Mouse (Mus musculus) kidney, postnatal 10 days (tissue): ENCODE results near the gene B3glct.
A peak's percentile ranks its signal among the peaks of the same experiment; 100 is the strongest.

Experiments used
- DNase-seq: peaks from one replicate; pipeline ENCODE4 v3.0.0; 2021; ENCODE audit warnings: mixed read lengths

B3glct gene

DNA sequence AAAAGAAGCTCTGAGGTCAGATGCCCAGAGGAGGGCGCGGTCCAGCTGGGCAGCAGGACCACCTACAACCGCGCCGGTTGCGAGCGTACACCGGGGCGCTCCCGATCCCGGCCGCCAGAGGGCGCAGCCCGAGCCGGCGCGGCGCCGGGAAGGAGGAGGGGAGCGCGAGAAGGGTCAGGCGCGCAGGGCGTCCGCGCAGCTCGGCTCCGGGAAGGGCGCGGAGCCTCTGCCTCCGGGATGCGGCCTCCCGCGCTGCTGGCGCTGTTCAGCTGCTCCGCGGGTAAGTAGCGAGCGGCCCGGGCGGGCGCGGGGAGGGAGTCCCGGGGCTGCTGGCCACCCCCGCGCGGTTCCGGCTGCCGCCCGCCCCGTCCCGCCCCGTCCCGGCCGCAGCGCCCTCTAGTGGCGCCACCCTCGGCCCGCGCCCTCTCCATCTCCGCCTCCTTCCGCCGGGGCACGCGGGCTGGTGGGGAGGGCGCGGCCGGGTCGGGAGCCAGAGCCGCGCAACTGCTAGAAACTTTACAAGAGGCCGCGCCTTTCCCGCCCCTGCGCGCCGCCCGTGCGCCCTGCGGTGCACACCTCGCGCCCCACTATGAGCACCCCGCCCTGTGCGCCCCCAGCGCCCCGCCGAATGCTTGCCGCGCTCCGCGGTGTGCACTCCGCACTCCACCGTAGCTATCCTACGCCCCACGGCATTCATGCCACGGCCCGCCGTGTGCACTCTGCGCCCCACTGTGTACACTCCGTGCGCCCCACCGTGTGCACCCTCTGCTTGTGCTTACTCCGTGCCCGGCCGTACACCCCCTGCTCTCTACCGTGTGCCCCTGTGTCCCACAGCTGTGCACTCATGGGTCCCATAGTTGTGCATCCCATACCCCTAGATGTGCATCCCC is at the start of gene B3glct:
TSS of gene B3glct (plus strand) at position 131 of the 890 bp plus-strand sequence.
- peak; percentile 91 for DNase-seq

DNA sequence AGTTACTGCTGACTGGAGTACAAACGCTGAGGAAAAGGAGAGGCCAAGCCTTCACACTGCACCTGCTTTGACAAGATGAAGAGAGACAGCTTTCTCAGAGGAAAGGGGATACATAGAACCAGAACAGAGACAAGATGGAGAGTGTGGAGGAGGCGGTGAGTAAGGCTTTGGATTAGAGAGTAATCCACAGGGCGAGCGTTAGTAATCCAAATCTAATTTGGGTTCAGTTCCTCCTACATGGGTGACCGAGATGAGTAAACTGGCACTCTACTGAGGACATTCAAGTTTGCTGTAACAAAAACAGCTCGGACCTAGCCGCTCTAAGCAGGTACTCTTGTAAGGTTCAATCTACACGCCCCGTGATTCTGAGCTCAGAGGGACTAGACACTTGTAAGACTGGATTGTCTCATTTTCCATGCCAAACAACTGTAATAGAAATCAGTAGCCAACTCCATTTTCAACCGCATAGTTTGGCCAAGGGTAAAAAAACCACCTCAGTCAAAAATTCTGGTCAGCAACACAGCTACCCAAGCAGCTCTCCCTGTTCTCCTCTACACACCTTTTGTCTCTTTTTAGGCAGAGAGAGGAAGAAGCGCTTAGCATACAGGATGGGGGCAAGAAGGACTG is 43.5 kb upstream of the B3glct start:
- DNase-seq = no peak

DNA sequence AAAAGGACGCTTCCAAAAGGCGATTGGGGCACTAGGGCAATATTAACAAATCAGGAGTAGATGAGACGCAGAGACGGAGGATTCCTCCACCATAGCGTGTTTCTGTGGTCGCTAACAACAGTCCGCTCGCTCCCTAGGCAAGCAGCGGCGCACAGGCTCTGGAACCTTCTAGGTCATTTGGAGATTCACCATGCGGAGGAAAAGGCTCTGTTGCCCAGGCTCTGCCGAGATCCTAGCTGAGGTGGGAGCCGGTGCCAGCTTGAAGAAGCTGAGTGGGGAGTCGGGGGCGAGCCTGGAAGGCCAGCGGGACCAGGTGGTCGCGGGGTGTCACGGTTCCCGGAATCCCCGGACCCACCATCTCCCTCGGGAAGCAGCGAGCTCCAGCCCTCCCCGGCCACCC is 42.5 kb upstream of the B3glct start:
- DNase-seq = no peak

DNA sequence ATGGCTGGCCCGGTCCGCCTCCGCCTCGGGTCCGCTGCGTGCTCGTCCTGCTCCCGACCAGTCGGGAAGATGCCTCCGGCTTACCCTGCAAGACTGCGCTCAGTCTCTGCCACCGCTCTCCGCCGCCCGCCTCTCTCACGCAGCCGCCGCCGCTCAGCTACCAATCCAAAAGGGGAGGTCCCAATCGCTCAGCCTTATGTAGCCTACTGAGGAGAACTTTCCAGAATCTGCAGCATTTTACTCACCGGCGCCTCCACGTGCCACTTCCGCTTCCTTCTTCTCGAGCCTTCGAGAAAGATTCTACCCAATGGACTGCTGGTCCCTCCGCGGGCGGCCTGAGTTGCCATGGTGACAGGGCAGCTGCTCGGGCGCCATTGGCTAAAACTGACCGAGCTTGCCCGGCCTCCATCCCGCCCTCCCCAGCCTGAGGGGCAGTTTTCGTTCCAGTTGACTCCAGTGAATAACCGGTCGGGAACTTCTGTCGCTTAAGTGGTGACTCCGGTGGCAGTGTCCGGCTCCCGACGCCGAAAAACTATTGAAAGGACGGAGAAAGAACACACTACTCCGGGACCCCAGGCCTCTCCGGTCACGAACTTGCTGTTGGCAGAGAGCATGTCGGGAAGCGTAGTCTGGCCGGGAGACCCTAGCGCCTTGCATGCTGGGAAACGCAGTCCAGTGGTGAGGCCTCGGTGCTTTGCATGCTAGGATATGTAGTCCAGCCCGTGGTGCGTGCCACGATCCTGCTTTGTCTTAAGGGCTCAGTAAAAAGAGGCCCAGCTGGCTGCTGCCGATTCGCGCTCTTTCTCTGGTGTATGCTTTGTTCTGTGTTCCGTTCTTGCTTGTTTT is 41.7 kb upstream of the B3glct start, which contains the start of gene Hsph1:
TSS of gene Hsph1 (minus strand) at position 302 of the 846 bp plus-strand sequence.
- DNase-seq = peak; percentile 98

DNA sequence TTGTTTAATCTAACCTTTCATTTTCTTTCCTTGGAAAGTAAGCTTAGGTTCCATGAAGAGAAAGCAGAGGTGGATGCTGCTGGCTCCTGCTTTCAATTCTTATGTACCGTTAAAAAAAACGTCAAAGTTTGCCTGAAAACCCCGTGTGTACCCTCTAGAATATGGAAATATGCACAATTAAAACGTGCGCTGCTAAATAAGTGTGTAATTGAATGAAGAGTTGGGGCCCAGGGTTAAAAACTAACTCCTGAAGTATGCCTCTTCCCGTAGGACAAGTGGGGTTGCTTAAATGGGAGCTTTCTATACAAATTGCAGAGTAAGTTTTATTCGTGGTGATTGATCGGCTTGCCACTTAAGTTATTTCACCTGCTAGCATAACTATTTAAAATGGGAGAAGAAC is 40.7 kb upstream of the B3glct start:
- no peak for DNase-seq

DNA sequence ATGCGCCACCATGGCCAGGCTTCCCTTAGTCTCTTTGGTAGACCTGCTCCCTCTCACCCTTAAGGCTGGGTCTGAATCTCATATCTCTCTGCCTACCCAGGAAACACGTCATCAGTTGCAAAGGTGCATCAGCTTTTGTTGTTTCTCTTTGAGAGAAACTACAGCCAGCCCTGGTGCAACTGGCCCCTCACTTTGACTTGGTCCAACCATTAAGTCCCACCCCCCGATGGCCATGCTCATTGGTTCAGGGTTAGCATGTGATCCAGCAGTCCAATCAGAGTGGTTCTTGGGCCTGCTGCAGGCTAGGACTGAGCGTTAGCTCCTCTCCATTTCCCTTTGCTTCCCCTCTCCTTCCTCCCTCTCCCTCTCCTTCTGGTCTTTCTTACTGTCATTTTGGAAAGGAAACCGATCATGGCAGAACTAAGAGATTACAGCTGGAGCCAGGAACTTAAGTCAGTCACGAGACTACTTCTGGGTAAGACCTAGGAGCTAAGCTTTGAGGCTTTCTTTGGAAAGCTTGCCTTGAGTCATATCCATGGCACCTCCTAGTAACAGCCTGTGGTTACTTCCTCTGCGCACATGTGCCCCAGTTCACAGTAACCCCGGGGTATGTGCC is 36.6 kb upstream of the B3glct start:
- DNase-seq = no peak

DNA sequence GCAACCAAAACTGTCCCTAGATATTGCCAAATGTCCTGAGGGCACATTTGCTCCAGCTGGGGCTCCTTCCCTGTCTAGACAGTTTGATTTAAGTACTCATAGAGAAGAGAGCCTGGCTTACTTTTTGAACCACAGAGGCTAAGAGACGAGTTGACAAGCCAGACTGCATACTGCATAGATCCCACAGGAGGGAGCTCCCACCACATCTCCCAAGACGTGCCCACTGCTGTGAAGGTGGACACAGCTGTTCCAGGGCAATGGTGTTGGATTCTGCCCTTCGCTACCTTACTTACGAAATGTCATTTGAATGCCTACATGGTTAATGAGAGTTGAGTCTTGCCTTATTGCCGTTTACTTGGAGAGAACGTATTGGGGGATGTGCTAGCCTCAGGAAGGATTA is 35.7 kb upstream of the B3glct start:
- peak; percentile 30 for DNase-seq

DNA sequence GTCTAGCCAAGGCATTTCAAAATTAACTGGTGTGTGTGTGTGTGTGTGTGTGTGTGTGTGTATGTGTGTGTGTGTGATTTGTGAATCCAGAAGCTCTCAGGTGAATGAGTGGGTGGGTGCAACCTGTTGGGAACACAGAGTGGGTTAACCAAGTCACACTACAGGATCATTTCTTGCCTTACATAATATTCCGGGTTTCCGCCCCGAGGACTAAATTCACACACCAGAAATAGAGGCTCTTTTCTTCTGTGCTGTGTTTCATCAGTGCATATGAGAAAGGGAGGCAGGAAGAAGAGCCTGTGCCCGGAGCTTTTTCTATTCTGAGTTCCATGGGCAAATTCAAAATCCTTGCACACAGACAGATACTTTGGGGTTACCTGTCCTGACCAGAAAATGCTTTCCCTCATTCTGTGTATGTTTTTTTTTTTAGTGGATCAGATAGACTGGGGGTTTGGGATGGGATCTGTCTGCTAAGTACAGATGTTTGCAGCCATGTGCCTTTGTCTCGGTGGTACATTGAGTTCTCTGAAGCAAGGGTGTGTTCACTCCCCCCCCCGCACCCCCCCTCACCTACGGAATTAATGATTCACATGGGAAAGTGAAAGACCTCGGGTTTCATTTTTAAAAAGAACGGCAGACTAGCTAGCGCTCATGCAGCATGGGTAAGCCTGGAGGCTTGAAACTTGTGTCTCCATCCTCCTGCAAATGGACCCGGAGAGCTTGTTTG is 35.1 kb upstream of the B3glct start:
- DNase-seq = no peak

DNA sequence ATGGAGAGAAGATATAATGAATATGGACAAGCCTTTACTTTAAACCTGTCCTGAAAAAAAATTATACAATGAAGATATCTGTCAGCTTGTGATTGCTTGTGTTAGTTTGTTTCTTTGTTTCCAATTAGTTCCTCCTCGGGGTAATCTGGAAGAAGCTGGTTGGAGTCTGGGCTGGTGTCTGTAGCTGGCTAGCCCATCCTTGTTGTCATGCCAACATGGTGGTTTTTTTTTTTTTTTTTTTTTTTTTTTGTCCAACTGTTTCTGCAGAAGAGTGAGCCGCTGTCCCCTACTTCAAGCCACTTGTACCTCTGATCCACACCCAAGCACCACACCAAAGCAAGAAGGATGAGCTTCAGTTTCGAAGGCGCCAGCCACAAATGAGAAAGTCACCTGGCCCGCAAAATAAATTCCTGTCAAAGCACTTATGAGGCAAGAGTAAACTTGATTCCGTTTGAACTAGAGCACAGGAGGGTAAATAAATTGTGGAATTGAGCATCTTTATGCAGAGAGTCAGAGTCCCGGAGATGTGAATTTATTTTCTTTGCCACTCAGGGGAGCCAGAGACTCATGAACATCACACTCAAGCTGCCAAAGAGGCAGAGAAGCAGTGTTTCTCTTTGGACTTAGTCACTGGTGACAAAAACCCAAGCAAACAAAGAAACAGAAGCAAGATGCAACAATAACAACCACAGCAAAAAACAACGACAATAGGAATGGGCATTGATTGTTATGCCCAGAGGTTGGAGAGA is 30.5 kb upstream of the B3glct start:
- DNase-seq = no peak

DNA sequence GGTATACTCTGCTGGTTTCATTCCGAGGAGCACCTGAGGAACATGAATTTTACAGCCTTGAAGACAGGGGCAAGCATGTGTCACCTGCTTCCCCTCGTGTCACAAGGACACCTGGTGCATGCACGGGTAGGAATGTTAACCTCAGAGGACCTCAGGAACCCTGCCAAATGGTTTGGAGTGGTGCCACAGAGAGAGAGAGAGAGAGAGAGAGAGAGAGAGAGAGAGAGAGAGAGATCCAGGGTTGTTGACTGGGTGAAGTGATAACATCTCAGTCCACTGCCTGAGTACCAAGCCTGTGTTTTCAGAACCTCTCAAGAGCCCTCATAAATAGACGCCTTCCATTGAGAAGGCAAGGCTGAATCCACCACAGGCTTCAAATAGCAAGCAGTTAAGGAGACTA is 29.8 kb upstream of the B3glct start:
- DNase-seq = no peak

DNA sequence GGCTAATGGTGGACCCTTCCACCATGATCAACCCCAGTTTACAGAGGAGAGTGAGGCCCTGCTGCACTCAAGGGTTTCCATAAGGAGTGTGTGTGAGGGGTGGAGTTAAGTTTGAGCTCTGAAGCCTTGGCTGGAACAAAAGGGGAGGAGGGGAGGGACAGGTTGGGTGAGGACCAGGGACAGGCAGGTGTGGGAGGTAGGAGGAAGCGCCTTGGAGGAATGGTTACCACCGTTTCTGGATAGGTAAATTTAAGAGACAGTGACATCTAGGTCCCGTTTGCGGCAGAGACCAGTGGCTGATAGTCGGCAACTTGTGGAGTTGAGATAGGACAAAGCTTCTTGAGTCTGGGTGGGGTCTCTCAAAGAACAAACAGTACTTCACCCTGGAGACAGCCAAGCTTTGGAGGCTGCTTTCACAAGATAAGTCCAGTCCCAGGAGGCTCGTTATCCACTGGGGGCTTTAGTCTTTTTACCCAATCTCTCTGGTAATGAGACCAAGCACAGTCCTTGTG is 29.1 kb upstream of the B3glct start:
- no peak for DNase-seq

DNA sequence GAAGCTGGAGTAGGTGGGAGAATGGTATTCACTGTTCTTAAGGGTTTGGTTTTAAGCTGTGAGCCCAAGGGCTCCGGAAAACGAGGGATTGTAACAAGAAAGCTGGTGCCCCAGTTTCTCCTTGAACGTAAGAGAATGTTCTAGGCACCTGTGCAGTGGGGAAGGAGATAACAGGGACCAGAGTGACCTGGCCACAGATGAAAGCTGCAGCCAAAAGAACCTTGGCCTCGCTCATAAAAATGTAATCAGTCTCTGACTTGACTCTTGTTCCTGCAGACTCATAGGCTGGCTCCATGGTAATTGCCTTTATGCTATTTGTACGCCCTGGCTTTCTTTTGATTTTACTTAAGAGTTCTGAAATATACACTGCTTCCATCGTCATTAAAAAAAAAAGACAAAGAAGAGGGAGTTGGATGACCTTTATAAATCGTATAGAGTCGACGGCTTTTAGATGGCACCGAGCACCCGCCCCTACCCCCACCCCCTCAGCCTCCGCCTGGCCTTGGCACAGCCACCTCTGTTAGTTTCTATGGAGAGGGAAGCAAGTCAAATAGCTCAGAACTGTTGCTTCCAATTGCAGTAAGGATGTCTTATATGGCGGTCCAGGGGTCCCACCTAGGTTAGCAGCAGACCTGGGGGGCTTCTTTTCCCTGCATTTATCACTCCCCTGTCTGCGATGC is 28.4 kb upstream of the B3glct start:
- no peak for DNase-seq

DNA sequence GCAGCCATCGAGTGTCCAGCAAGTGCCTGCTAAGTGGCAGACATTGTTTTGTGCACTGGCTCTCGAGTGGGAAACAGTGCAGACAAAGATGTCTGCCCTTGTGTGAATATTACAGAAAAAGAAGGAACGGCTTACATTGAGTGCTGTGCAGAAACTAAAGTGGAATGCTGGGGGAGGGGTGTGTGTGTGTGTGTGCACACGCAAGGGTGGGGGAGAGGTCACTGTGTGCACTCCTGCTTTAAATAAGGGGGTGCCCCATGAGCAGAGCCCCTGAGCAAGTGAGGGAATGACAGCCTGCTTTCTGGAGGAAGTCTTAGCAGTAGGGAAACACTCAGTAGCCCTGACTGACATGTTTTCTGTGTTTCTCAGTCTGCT is 27.9 kb upstream of the B3glct start:
- DNase-seq = no peak

DNA sequence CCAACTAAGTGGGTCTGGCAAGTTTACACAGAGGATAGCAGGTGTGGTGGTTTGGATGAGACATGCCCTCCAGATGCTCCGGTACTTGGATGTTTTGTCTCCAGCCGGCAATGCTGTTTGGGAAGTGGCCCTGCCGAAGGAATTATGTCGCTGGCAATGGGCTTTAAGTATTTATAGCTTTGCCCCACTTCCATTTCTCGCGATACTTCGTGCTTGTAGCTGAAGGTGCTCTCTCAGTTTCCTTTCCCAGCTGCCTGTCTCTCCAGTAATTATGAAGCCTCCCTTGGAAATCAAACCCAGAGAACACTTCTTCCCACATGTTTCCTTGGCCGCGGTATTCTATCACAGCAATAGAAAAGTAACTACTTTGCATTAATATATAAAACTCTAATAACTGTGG is 22.4 kb upstream of the B3glct start:
- no peak for DNase-seq

DNA sequence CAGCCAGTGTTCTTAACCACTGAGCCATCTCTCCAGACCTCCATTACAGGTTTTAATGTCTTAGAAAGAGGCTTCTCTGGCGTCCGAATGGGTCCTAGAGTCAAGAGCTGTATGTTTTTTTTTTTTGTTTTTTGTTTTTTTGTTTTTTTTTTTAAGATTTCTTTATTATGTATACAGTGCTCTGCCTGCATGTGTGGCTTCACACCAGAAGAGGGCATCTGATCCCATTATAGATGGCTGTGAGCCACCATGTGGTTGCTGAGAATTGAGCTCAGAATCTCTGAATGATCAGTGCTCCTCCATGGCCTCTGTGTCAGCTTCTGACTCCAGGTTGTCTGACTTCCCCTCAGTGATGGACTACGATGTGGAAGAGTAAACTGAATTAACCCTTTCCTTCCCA is 20.0 kb upstream of the B3glct start:
- DNase-seq = no peak

DNA sequence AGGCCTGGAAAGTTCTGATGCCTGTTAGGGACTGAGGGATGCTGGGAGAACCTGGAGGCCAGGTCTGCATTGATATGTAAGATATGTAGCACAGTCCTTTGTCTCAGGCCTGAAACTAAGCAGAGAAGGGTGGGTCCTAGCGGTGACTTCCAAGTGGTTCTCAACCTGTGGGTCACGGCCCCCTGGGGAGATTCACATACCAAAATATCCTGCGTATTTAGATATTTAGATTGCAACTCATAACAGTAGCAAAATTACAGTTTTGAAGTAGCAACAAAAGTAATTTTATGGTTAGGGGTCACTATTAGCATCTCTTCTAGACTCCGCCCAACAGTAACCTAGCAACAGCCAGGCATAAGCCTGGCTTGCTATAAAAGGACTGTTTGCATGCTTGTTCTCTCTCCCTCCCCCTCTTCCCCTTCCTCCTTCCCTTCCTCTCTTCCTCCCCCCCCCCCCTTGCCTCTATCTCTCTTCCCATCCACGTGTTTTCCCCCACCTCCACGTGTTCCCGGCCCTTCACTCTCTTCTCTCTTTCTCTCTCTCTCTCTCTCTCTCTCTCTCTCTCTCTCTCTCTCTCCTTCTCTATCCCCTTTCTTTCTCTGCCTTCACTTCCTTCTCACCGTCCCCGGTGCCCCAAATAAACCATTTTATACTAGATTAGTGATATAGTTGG is 19.2 kb upstream of the B3glct start:
- no peak for DNase-seq

DNA sequence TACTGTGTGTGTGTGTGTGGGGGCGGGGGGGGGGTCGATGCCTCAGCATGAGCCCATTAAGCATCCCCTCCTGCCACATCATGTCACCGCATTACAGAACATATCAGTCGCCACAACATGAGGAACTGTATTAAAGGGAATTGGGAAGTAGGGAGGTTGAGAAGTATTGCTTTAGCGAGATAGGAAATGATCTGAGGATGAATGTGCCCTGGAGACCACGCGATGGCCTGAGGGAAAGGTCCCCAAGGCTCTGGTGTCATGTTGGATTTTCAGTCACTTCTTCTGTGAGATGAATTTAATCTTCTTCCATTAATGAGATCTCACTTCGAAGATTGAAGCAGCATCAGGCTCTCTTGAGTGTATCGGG is 18.6 kb upstream of the B3glct start:
- no peak for DNase-seq

DNA sequence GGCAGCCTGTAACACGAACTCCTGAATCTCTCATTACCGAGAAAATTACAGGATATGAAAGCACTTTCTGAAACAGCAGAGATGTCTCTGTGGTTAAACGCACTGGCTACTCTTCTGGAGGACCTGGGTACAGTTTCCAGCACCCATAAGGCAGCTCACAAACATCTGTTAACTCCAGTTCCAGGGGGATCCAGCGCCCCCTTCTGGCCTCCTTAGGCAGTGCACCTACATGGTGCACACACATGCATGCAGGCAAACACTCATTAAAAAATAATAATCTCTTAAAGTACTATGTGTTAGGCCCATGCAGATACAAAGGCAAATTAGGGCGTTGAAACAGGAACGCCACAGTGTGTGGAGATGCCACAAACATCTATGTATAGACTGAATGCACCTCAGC is 16.6 kb upstream of the B3glct start:
- DNase-seq = no peak

DNA sequence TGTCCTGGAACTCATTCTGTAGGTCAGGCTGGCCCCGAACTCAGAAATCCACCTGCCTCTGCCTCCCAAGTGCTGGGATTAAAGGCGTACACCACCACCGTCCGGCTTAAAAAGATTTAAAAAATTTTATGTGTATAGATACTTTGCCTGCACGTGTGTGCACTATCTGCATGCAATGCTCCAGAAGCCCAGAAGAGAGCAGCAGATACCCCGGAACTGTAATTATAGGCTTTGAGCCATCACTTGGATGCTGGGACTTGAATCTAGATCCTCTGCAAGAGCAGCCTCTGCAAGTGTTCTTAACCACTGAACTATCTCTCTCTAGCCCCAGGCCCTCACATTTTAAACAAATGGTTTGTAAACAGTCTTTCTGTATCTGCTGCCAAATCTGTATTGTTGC is 15.1 kb upstream of the B3glct start:
- DNase-seq = no peak

DNA sequence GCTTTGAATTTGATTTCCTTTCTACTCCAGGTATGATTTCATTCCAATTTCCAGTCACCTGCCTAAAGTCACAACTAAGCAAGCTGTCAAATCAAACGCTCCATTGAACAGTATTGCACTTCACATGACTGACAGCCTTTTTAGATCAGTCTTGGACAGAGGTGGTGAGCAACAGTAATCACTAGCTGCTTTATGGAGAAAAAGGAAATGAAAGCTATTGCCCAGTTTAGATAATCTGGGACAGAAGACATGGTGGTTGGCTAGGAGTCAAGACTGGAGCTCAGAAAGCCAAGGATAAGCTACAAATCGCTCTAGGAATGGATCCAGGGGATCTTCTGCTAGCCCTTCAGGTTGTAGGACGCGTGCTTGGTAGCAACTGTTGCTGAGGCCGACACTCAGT is 14.6 kb upstream of the B3glct start:
- no peak for DNase-seq
